Mouse (Mus musculus): ENCODE measurements around the gene Cd33.

Cd33 gene

DNA sequence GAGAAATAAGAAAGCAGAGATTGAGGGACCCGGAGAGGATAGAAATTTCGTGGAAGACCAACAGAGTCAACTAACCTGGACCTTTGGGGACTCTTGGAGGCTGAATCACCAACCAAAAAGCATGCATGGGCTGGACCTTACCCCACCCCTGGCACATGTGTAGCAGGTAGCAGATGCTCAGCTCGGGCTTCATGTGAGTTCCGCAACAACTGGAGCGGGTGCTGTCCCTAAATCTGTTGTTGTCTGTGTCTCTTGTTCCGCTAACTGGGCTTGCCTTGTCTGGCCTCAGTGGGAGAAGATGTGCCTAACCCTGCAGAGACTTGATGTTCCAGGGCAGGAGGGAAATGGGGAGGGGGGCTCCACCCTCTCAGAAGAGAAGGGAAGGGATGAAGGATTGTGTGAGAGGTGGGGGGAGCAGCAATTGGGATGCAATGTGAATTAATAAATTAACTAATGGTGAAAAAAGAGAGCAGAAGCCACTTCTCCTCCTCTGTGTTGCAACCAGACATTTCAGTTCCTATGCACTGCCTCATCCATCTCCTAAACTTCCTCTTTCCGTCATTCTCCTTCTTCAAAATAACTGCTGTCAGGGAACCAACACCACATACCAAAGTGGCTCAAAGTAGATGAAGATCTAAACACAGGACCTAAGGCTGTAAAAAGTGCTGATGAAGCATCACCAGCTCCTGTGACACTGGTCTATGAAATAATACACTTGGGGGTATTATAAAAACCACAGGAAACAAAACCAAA lies at the start of gene Cd33:
Cd33 (minus strand) TSS at position 204 of the 753 bp plus-strand sequence.
- no peak for TF ChIP-seq GATA4 (IDR thresholded peaks at IDR 0.05; ENCODE audit: insufficient replicate concordance, low read length)

- no peak for TF ChIP-seq GATA4 (IDR thresholded peaks at IDR 0.05; ENCODE audit: insufficient replicate concordance, low read length)
Measured at GRCm38 (mm10) chr7:43584790-43585189, 40.6 kb upstream of the Cd33 start.

- TF ChIP-seq GATA4 (IDR thresholded peaks at IDR 0.05; ENCODE audit: insufficient replicate concordance, low read length), result no peak
Measured at GRCm38 (mm10) chr7:43580526-43580925, 36.3 kb upstream of the Cd33 start.

DNA sequence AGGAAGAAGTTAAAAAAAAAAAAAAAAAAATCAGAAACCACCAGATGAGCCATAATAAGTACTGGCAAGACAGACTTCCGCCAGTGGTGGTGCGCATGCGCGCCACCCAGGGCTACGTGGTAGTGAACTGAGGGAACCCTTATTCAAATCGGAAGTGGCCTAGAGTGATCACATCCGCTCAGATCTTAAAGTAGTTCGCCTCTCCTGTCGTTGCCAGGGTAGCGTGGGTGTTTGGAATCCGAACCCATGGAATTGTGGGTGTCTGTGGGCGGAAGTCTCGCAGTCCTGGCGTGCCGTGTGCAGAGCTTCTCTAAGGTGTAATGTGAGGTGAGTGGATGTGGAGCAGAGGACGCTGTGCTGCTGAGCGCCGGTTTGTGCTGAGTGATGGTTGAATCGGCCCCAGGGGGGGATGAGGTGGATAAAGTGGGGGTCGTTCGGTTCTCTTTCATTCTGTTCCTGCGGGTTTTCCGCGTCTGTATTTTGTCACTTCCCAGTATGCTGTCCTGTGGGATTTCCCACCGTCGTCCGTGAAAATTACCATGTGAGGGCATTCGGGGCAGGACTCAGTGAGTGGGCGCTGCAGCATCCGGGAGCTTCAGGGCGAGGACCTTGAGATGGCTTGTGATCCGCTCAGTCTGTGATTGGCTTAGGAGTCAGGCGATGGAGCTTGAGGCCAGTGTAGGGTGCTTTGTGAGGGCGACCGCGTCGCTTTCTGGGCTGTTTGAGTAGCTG lies 35.4 kb upstream of the Cd33 start, which contains the start of gene Zfp719:
Zfp719 (plus strand) TSS at position 171 of the 732 bp plus-strand sequence.
- TF ChIP-seq GATA4 (IDR thresholded peaks at IDR 0.05; ENCODE audit: insufficient replicate concordance, low read length), result no peak

GRCm38 (mm10) chr7:43571216-43571615 lies 27.0 kb upstream of the Cd33 start:
- no peak for TF ChIP-seq GATA4 (IDR thresholded peaks at IDR 0.05; ENCODE audit: insufficient replicate concordance, low read length)

GRCm38 (mm10) chr7:43563300-43563699 lies 19.1 kb upstream of the Cd33 start:
- no peak for TF ChIP-seq GATA4 (IDR thresholded peaks at IDR 0.05; ENCODE audit: insufficient replicate concordance, low read length)

- no peak for TF ChIP-seq GATA4 (IDR thresholded peaks at IDR 0.05; ENCODE audit: insufficient replicate concordance, low read length)
Measured at GRCm38 (mm10) chr7:43562651-43563070, 18.4 kb upstream of the Cd33 start.

DNA sequence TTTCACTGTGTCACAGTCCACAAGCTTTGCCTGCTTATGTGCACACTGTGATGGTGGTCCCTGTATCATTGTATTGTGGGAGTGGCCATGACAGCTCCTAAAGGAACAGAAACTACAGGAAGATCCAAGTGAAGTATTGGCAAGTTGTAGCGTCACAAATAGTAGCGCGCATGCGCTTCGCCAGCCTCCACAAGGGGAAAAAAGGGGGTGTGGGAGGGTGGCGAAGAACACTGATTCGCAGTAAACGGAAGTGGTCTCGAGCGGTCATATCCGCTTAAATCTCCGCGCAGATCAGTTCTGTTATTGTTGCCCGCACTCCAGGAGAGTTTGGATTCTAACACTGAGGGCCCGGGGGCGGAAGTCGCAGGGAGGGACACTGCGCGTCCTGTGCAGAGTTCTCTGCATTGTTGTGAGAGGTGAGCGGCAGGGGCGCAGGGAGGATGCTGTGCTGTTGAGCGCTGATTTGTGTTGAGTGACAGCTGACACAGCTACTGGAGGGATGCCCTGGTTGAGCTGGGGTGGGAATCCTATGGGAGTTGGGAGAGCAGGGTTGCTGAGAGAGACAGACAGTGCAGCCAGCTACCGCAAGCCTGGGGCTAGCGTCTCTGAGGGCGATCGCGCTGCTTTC lies 17.9 kb upstream of the Cd33 start, which contains the start of gene Zfp658:
Zfp658 (plus strand) TSS at position 251 of the 628 bp plus-strand sequence.
- 0 out of 2 replicates have a peak, but pooled peaks have one; percentile 5 for TF ChIP-seq GATA4 (IDR thresholded peaks at IDR 0.05; ENCODE audit: insufficient replicate concordance, low read length)

DNA sequence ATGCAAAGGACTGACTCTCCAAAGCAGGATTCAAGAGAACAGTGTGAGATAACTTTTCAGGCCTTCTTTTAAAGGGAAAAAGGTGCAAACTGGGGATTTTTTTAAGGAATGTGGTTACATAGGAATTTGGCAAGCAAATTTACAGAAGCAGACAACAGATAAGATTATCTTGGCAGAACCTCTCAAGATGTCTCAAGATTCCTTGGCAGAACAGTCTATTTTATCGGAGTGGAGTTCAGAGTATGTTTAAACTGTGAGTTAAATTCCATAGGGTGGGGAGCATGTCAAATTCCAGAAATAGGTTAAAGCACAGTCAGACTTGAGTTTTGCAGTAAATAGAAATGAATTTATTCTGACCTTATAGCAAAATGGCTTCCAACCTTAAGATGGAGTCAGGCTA lies 12.7 kb upstream of the Cd33 start:
- TF ChIP-seq GATA4 (IDR thresholded peaks at IDR 0.05; ENCODE audit: insufficient replicate concordance, low read length), result no peak

- TF ChIP-seq GATA4 (IDR thresholded peaks at IDR 0.05; ENCODE audit: insufficient replicate concordance, low read length), result no peak
Measured at GRCm38 (mm10) chr7:43555351-43555750, 11.1 kb upstream of the Cd33 start.

DNA sequence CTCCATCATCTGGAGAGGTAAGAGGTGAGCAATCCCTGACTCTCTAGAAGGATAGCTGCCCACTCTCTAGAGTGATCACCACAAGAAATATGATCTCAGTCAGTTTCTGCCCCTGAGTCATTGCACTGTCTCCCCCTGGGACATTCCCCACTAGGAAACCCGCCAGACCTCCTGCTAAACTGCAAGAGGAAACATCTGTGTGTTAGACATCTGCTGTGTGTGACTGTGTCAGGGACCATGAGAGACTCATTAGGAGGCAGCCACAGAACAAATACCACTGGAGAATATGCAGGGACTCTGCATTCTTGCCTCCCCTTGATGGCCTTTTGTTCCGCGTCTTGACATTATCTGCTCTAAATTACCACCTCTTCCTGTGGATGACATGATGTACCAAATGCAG lies 10.3 kb upstream of the Cd33 start:
- TF ChIP-seq GATA4 (IDR thresholded peaks at IDR 0.05; ENCODE audit: insufficient replicate concordance, low read length), result no peak

- no peak for TF ChIP-seq GATA4 (IDR thresholded peaks at IDR 0.05; ENCODE audit: insufficient replicate concordance, low read length)
Measured at GRCm38 (mm10) chr7:43553153-43553552, 8.9 kb upstream of the Cd33 start.

GRCm38 (mm10) chr7:43548206-43548605 lies 4.0 kb upstream of the Cd33 start:
- no peak for TF ChIP-seq GATA4 (IDR thresholded peaks at IDR 0.05; ENCODE audit: insufficient replicate concordance, low read length)

DNA sequence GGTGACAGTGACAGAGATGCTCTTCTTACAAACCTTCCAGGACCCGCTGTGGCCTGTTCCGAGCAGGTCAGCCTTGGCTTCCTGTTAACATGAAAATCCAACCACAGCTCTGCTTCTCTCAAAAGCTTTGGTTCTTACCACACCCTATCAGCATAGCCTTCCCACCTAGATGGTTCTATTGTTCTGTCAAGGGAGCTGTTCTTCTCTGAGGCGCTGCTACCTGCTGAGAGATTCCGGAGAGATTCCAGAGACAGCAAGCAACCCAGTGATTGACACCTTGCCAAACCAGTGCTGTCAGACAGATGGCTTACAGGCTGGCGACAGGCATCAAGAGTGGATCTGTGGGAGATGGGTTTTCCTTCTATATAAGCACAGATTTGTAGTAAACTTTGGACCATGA lies 3.4 kb upstream of the Cd33 start:
- no peak for TF ChIP-seq GATA4 (IDR thresholded peaks at IDR 0.05; ENCODE audit: insufficient replicate concordance, low read length)

- no peak for TF ChIP-seq GATA4 (IDR thresholded peaks at IDR 0.05; ENCODE audit: insufficient replicate concordance, low read length)
Measured at GRCm38 (mm10) chr7:43545656-43546545, 1.7 kb upstream of the Cd33 start.

Measured in liver, adult (tissue).